Mouse (Mus musculus): ENCODE measurements around the gene Itga8. TPM values are rescaled to one million over a fixed set of nuclear protein-coding genes. Genes with fewer than 3 reads are reported as not detected.

The Itga8 gene
- 3.9 and 5.3 TPM in 2 replicates for polyA plus RNA-seq (2016; fragmentation: Nextera tagmentation; extraction: Ambion mirVana)

DNA sequence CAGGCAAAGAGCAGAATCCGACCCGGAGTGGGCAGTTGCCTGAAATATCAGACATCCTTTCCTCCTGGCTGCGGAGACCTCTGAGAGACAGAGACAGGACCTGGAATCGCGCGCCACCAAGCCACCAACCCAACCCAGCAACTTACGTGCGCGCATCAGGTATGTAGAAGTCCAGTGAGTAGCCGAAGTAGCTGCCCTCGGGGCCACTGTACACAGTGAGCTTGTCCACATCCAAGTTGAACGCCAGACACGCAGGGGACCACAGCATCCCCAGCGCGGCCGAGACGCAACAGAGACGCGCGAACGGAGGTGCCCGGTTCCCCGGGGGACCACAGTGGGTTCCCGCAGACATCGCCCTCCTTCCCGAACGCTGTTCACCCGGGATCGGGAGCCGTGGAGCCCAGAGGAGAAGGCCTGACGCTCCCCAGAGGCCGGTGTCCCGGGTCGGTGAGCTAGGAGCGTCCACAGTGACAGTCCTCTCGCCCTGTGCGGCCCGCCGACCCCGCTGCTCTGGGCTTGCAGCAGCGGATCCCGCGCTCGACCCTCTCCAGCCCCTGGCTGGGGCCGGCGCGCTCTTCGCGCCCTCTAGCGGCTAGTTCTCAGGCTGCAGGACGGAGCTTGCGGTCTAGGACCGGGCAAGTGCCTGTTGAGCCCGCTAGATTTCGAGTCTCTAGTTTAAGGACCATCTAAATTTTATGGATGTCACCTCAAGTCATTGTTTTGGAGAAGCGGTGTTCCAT is at the start of gene Itga8:
Gene Itga8, minus strand, starts transcription at position 492 of the 740 bp plus-strand sequence.
- Histone ChIP-seq H3K27ac (replicated peaks) (peak within 1 kb of the TSS; percentile 82), H3K36me3 (no peaks in the 10 kb centered on the region), H3K9me3 (replicated peaks) (no peaks in the 10 kb centered on the region), H3K4me1 (peaks cover 10% of the 10 kb centered on the region), H3K4me3 (peak within 1 kb of the TSS; percentile 75), H3K27me3 (ENCODE audit: low read depth, poor library complexity, severe bottlenecking) (peaks cover 17% of the 10 kb centered on the region)
- DNase-seq (ENCODE audit: low spot score) = peak; percentile 91
- under 1% methylated on average over 56 of the region's 56 CpGs for WGBS

- no peak overlapping the region for H3K4me3 ChIP-seq
- DNase-seq (ENCODE audit: low spot score) = no peak
- no peaks in the 10 kb centered on the region for H3K4me1 ChIP-seq
- WGBS = 92% methylated on average over 2 of the region's 2 CpGs
- H3K27me3 ChIP-seq (ENCODE audit: low read depth, poor library complexity, severe bottlenecking) = no peaks in the 10 kb centered on the region
- no peak overlapping the region for H3K27ac ChIP-seq (replicated peaks)
- peaks cover 14% of the 10 kb centered on the region; the same call in 1 of the 2 replicates for H3K36me3 ChIP-seq
- no peaks in the 10 kb centered on the region for H3K9me3 ChIP-seq (replicated peaks)
These were observed 47.2 kb upstream of the Itga8 start for GRCm38 (mm10) chr2:12348914-12349313.

DNA sequence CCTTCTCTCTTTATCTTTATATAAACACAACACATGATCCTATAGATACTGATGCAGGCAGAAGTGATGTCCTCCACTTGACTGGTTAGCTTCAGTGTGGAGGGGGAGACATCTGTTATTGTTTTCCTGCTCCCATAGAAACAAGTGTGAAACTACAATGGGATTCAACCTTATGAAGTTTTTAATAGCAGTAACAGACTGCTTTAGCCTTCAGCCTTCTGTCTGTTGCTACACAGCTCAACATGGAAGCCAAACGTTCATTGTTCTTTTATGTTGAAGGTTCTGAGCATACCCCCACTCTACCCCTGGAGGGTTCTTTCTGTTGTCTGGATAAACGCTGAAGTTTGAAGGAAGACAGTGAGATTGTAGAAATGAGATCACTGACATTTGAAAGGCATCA is 30.2 kb upstream of the Itga8 start:
- no peaks in the 10 kb centered on the region for H3K27me3 ChIP-seq (ENCODE audit: low read depth, poor library complexity, severe bottlenecking)
- no peak overlapping the region for H3K27ac ChIP-seq (replicated peaks)
- 79% methylated on average over 2 of the region's 2 CpGs for WGBS

DNA sequence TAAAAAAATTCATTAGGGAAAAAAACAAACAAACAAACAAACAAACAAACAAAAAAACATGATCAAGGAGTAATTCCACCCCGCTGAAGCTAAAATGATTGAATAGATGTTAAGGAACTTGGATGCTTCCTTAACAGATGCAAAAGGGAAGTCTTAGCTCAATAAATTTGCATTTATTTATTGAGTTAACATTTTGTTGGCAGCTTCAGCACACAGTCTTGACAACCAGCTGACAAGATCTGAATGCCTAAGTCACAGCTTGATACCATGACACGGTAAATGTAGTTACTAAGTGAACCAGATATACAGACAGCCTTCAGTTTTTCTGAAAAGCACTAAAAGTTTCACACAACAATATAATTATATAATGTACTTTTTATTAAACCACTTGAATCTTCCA is 27.9 kb upstream of the Itga8 start:
- H3K4me1 ChIP-seq = peaks cover 22% of the 10 kb centered on the region
- no peaks in the 10 kb centered on the region for H3K36me3 ChIP-seq
- DNase-seq (ENCODE audit: low spot score) = no peak
- WGBS = 68% methylated on average over 2 of the region's 2 CpGs
- no peaks in the 10 kb centered on the region for H3K27me3 ChIP-seq (ENCODE audit: low read depth, poor library complexity, severe bottlenecking)
- no peak overlapping the region for H3K4me3 ChIP-seq
- no peaks in the 10 kb centered on the region for H3K9me3 ChIP-seq (replicated peaks)
- no peak overlapping the region for H3K27ac ChIP-seq (replicated peaks)

More for the DNA sequence above, 30.2 kb upstream of the Itga8 start:
- Histone ChIP-seq H3K9me3 (replicated peaks) (no peaks in the 10 kb centered on the region), H3K4me3 (no peak overlapping the region), H3K36me3 (no peaks in the 10 kb centered on the region), H3K4me1 (peaks cover 22% of the 10 kb centered on the region)
- no peak for DNase-seq (ENCODE audit: low spot score)

DNA sequence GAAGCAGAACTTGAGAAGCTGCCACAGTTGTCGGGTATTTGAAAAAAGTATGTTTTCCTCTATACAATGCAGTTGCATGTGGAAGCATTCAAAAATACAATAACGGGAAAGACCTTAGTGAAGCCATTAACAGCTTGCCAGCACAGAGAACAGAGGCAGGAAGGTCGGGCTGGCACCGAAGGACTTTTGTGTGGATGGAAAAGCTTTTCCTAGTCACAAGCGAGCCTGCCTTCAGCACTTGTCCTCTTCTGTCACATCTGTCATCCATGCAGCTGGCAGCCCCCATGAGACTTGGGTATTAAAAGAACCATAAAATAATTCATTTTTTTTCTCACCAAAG is 27.3 kb upstream of the Itga8 start:
- Histone ChIP-seq H3K4me1 (peaks cover 22% of the 10 kb centered on the region), H3K4me3 (no peak overlapping the region), H3K36me3 (no peaks in the 10 kb centered on the region), H3K27ac (replicated peaks) (no peak overlapping the region), H3K9me3 (replicated peaks) (no peaks in the 10 kb centered on the region), H3K27me3 (ENCODE audit: low read depth, poor library complexity, severe bottlenecking) (no peaks in the 10 kb centered on the region)
- WGBS = 49% methylated on average over 5 of the region's 5 CpGs
- no peak for DNase-seq (ENCODE audit: low spot score)

DNA sequence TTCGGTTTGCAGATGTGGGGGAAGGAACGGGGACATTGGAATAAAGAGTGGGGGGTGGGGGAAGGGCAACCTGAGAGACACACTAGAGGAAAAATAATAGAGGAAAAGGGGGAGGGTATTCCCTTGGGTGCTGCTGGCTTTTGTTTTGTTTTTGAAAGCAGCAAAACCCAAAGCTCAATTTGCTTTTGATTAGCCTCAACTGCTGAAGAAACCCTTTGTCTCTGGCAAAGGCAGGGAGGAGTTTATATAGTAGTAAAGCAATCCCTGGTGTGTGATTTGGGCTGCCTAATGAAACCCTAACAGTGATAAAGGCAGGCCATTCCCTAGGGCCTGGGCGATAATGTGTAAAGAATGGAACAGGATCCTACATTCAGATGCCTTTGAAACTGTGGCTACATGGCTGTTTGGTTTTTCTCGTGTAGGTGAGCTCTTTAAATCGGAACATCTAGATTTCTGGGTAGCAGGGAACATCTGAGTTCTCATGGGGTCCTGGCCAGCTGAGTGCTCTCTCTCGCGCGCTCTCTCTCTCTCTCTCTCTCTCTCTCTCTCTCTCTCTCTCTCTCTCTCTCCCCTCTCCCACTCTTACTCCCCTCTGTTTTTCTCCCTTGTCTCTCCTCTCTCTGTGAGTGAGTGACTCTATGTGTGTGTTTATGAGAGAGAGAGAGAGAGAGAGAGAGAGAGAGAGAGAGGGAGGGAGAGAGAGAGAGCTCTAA is 26.8 kb upstream of the Itga8 start:
- WGBS = 31% methylated on average over 8 of the region's 8 CpGs
- H3K4me3 ChIP-seq = 0 out of 2 replicates have a peak overlapping the region, but pooled peaks have one; percentile 40

GRCm38 (mm10) chr2:12327691-12328354 is 26.1 kb upstream of the Itga8 start:
- no peaks in the 10 kb centered on the region for H3K9me3 ChIP-seq (replicated peaks)
- peak overlapping the region; percentile 2; the same call in 1 of the 2 replicates for H3K27ac ChIP-seq (replicated peaks)
- peak; percentile 19 for DNase-seq (ENCODE audit: low spot score)
- peaks cover 22% of the 10 kb centered on the region for H3K4me1 ChIP-seq
- peak overlapping the region; percentile 40 for H3K4me3 ChIP-seq
- 28% methylated on average over 11 of the region's 11 CpGs for whole genome bisulfite sequencing
- no peaks in the 10 kb centered on the region for H3K36me3 ChIP-seq
- H3K27me3 ChIP-seq (ENCODE audit: low read depth, poor library complexity, severe bottlenecking) = no peaks in the 10 kb centered on the region

More for the DNA sequence above, 26.8 kb upstream of the Itga8 start:
- Histone ChIP-seq H3K36me3 (no peaks in the 10 kb centered on the region), H3K4me1 (peaks cover 22% of the 10 kb centered on the region), H3K9me3 (replicated peaks) (no peaks in the 10 kb centered on the region), H3K27ac (replicated peaks) (peak overlapping the region; percentile 2; the same call in 1 of the 2 replicates), H3K27me3 (ENCODE audit: low read depth, poor library complexity, severe bottlenecking) (no peaks in the 10 kb centered on the region)
- no peak for DNase-seq (ENCODE audit: low spot score)

DNA sequence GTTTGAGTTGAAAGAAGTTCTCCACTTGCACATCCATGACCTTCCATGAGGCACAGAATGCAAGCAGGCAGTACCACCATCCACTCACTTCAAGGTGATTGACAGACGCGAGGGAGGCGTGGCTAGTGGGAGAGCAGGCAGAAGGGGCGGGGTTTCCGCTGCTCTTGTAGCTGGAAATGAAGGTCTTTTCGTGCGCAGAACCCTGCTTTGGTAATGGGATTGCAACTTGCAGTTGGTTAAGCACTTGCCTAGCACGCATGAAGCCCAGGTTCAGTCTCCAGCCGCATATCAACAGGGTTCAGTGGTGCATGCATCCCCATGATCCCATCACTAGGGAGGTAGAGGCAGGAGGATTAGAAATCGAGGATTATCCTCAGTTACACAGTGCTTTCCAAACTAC is 25.5 kb upstream of the Itga8 start:
- peak overlapping the region; percentile 40 for H3K4me3 ChIP-seq
- H3K27ac ChIP-seq (replicated peaks) = no peak overlapping the region; the same call in 1 of the 2 replicates
- H3K9me3 ChIP-seq (replicated peaks) = no peaks in the 10 kb centered on the region
- no peaks in the 10 kb centered on the region for H3K27me3 ChIP-seq (ENCODE audit: low read depth, poor library complexity, severe bottlenecking)
- no peaks in the 10 kb centered on the region for H3K36me3 ChIP-seq
- H3K4me1 ChIP-seq = peaks cover 22% of the 10 kb centered on the region
- WGBS = 12% methylated on average over 10 of the region's 10 CpGs
- peak; percentile 71 for DNase-seq (ENCODE audit: low spot score)

- WGBS = 84% methylated on average over 2 of the region's 2 CpGs
- Histone ChIP-seq H3K36me3 (no peaks in the 10 kb centered on the region), H3K9me3 (replicated peaks) (no peaks in the 10 kb centered on the region), H3K4me3 (no peak overlapping the region), H3K4me1 (peaks cover 22% of the 10 kb centered on the region), H3K27ac (replicated peaks) (no peak overlapping the region), H3K27me3 (ENCODE audit: low read depth, poor library complexity, severe bottlenecking) (no peaks in the 10 kb centered on the region)
- DNase-seq (ENCODE audit: low spot score) = no peak
These were observed 24.1 kb upstream of the Itga8 start for GRCm38 (mm10) chr2:12325868-12326267.

- no peaks in the 10 kb centered on the region for H3K9me3 ChIP-seq (replicated peaks)
- H3K27ac ChIP-seq (replicated peaks) = no peak overlapping the region
- no peak for DNase-seq (ENCODE audit: low spot score)
- H3K27me3 ChIP-seq (ENCODE audit: low read depth, poor library complexity, severe bottlenecking) = no peaks in the 10 kb centered on the region
- peaks cover 22% of the 10 kb centered on the region for H3K4me1 ChIP-seq
- H3K4me3 ChIP-seq = no peak overlapping the region
- no peaks in the 10 kb centered on the region for H3K36me3 ChIP-seq
- WGBS = 92% methylated on average over 6 of the region's 6 CpGs
These were observed 23.7 kb upstream of the Itga8 start for GRCm38 (mm10) chr2:12325417-12325816.

DNA sequence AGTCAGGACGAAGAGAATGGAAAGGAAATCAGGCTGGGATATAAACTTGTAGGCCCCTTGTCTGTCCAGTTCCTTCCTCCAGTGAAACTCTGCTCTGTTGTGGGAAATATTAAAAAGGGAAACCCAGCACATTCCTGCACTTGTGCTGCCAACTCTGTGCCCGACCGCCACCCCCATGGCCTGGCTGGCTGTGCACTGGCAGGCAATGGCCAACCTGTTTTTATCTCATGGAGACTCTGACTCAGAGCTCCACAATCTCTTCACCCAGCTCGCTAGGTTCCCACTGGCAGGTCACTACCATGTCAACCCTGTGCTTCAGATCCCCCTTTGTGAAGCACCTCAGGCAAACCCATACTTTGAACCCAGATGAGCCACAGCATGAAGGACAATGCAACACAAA is 19.2 kb upstream of the Itga8 start:
- no peak for DNase-seq (ENCODE audit: low spot score)
- Histone ChIP-seq H3K4me1 (0 out of 2 replicates have a peak, but pooled peaks cover 2% of the 10 kb centered on the region), H3K27me3 (ENCODE audit: low read depth, poor library complexity, severe bottlenecking) (no peaks in the 10 kb centered on the region), H3K9me3 (replicated peaks) (no peaks in the 10 kb centered on the region), H3K4me3 (no peak overlapping the region), H3K36me3 (no peaks in the 10 kb centered on the region), H3K27ac (replicated peaks) (no peak overlapping the region)
- WGBS = 96% methylated on average over 4 of the region's 4 CpGs

DNA sequence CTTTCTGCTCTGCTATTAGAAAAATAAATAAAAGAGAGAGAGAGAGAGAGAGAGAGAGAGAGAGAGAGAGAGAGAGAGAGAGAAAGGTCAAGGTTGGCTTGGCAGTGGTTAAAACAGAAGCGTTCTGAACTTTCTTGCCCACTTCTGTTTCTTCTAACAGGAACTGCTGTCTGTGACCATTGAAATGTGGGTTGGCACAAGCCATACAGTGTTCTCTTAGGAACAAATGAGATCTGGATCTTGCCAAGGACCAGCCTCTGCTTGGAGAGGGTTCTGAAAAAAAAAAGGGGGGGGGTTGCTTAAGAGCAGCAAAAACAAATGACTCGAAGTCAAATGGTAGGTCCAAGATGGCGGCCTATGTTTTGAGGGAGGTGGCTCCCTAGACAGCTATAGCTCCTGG is 17.0 kb upstream of the Itga8 start:
- no peaks in the 10 kb centered on the region for H3K27me3 ChIP-seq (ENCODE audit: low read depth, poor library complexity, severe bottlenecking)
- H3K9me3 ChIP-seq (replicated peaks) = no peaks in the 10 kb centered on the region
- H3K36me3 ChIP-seq = no peaks in the 10 kb centered on the region
- H3K4me3 ChIP-seq = no peak overlapping the region
- WGBS = 88% methylated on average over 3 of the region's 3 CpGs
- 0 out of 2 replicates have a peak, but pooled peaks cover 2% of the 10 kb centered on the region for H3K4me1 ChIP-seq
- DNase-seq (ENCODE audit: low spot score) = no peak
- H3K27ac ChIP-seq (replicated peaks) = no peak overlapping the region
